Mouse (Mus musculus): ENCODE measurements at regions not wholly inside any gene's neighbourhood (a gene's known extent, or its start where the extent isn't known, plus 50 kb on each side); places are given as distances from the start of the nearest gene placed in this dataset.

- no peak for DNase-seq (ENCODE audit: low spot score)
These were observed 107.4 kb upstream of the Insig1 start for GRCm38 (mm10) chr5:27963765-27964164.

- DNase-seq (ENCODE audit: low spot score), result peak; percentile 63
These were observed 76.0 kb upstream of the Insig1 start for GRCm38 (mm10) chr5:27995186-27995585.

GRCm38 (mm10) chr5:27997751-27998150, 73.4 kb upstream of the Insig1 start:
- DNase-seq (ENCODE audit: low spot score), result no peak

- no peak for DNase-seq (ENCODE audit: low spot score)
These were observed 68.2 kb upstream of the Insig1 start for GRCm38 (mm10) chr5:28002922-28003321.

GRCm38 (mm10) chr5:28003756-28004486, 67.2 kb upstream of the Insig1 start:
- DNase-seq (ENCODE audit: low spot score), result peak; percentile 25

- DNase-seq (ENCODE audit: low spot score), result no peak
These were observed 66.7 kb upstream of the Insig1 start for GRCm38 (mm10) chr5:28004487-28004827.

- no peak for DNase-seq (ENCODE audit: low spot score)
These were observed 61.8 kb upstream of the Insig1 start for GRCm38 (mm10) chr5:28009386-28009785.

- no peak for DNase-seq (ENCODE audit: low spot score)
These were observed 61.3 kb upstream of the Insig1 start for GRCm38 (mm10) chr5:28009871-28010270.

GRCm38 (mm10) chr5:28010529-28010928, 60.6 kb upstream of the Insig1 start:
- no peak for DNase-seq (ENCODE audit: low spot score)

GRCm38 (mm10) chr5:28012496-28012895, 58.7 kb upstream of the Insig1 start:
- no peak for DNase-seq (ENCODE audit: low spot score)

- no peak for DNase-seq (ENCODE audit: low spot score)
These were observed 57.4 kb upstream of the Insig1 start for GRCm38 (mm10) chr5:28013619-28014273.

GRCm38 (mm10) chr5:28019864-28020263, 51.3 kb upstream of the Insig1 start:
- no peak for DNase-seq (ENCODE audit: low spot score)

All from lung, postnatal 25 days (tissue).